Mouse (Mus musculus): ENCODE results near the gene Gm9944. TPM values are rescaled to one million over a fixed set of nuclear protein-coding genes. Genes with fewer than 3 reads are reported as not detected.

Gm9944 gene
- not detected in 2 replicates for polyA plus RNA-seq (2014; fragmentation: Nextera tagmentation; extraction: Ambion mirVana)

GRCm38 (mm10) chr4:144453217-144453616 is at the start of gene Gm9944:
Gm9944 (minus strand) TSS chr4:144453317.
- H3K36me3 ChIP-seq (ENCODE audit: control insufficient read depth, insufficient read depth, low read length) = no peaks in the 10 kb centered on the region
- 78% methylated on average over 2 of the region's 2 CpGs for WGBS
- no peak for ATAC-seq (ENCODE audit: insufficient number of reproducible peaks, insufficient read depth, low FRiP score, low read depth)
- H3K4me2 ChIP-seq (replicated peaks; ENCODE audit: low read depth, low read length) = no peak within 1 kb of the TSS
- no peak within 1 kb of the TSS for H3K9ac ChIP-seq (replicated peaks; ENCODE audit: low read depth, low read length)
- H3K4me3 ChIP-seq (ENCODE audit: low read depth, low read length) = no peak within 1 kb of the TSS
- H3K27ac ChIP-seq (ENCODE audit: low read length) = no peak within 1 kb of the TSS
- H3K27me3 ChIP-seq (ENCODE audit: control insufficient read depth, insufficient read depth, low read length) = no peaks in the 10 kb centered on the region
- H3K4me1 ChIP-seq (ENCODE audit: control insufficient read depth, insufficient read depth, low read length) = no peaks in the 10 kb centered on the region
- H3K9me3 ChIP-seq (ENCODE audit: control insufficient read depth, low read depth, low read length) = no peaks in the 10 kb centered on the region; the same call in 1 of the 2 replicates

- Histone ChIP-seq H3K4me1 (ENCODE audit: control insufficient read depth, insufficient read depth, low read length) (no peaks in the 10 kb centered on the region), H3K9me3 (ENCODE audit: control insufficient read depth, low read depth, low read length) (no peaks in the 10 kb centered on the region), H3K4me3 (ENCODE audit: low read depth, low read length) (no peak overlapping the region), H3K27me3 (ENCODE audit: control insufficient read depth, insufficient read depth, low read length) (no peaks in the 10 kb centered on the region), H3K9ac (replicated peaks; ENCODE audit: low read depth, low read length) (no peak overlapping the region), H3K4me2 (replicated peaks; ENCODE audit: low read depth, low read length) (no peak overlapping the region), H3K36me3 (ENCODE audit: control insufficient read depth, insufficient read depth, low read length) (no peaks in the 10 kb centered on the region), H3K27ac (ENCODE audit: low read length) (no peak overlapping the region)
- ATAC-seq (ENCODE audit: insufficient number of reproducible peaks, insufficient read depth, low FRiP score, low read depth) = no peak
Observed at GRCm38 (mm10) chr4:144493331-144493730, 40.2 kb upstream of the Gm9944 start.

GRCm38 (mm10) chr4:144468091-144468490 is 15.0 kb upstream of the Gm9944 start:
- no peaks in the 10 kb centered on the region for H3K36me3 ChIP-seq (ENCODE audit: control insufficient read depth, insufficient read depth, low read length)

GRCm38 (mm10) chr4:144465206-144465605 is 12.1 kb upstream of the Gm9944 start:
- Histone ChIP-seq H3K27ac (ENCODE audit: low read length) (no peak overlapping the region), H3K4me1 (ENCODE audit: control insufficient read depth, insufficient read depth, low read length) (no peaks in the 10 kb centered on the region), H3K36me3 (ENCODE audit: control insufficient read depth, insufficient read depth, low read length) (no peaks in the 10 kb centered on the region), H3K9ac (replicated peaks; ENCODE audit: low read depth, low read length) (no peak overlapping the region), H3K27me3 (ENCODE audit: control insufficient read depth, insufficient read depth, low read length) (no peaks in the 10 kb centered on the region), H3K4me2 (replicated peaks; ENCODE audit: low read depth, low read length) (no peak overlapping the region), H3K9me3 (ENCODE audit: control insufficient read depth, low read depth, low read length) (no peaks in the 10 kb centered on the region), H3K4me3 (ENCODE audit: low read depth, low read length) (no peak overlapping the region)
- 73% methylated on average over 2 of the region's 2 CpGs for WGBS
- ATAC-seq (ENCODE audit: insufficient number of reproducible peaks, insufficient read depth, low FRiP score, low read depth) = no peak

More at GRCm38 (mm10) chr4:144468091-144468490, 15.0 kb upstream of the Gm9944 start:
- Histone ChIP-seq H3K4me3 (ENCODE audit: low read depth, low read length) (no peak overlapping the region), H3K9ac (replicated peaks; ENCODE audit: low read depth, low read length) (no peak overlapping the region), H3K9me3 (ENCODE audit: control insufficient read depth, low read depth, low read length) (no peaks in the 10 kb centered on the region), H3K27me3 (ENCODE audit: control insufficient read depth, insufficient read depth, low read length) (no peaks in the 10 kb centered on the region), H3K4me1 (ENCODE audit: control insufficient read depth, insufficient read depth, low read length) (no peaks in the 10 kb centered on the region), H3K4me2 (replicated peaks; ENCODE audit: low read depth, low read length) (no peak overlapping the region), H3K27ac (ENCODE audit: low read length) (no peak overlapping the region)
- WGBS = 43% methylated on average over 1 of the region's 1 CpGs
- ATAC-seq (ENCODE audit: insufficient number of reproducible peaks, insufficient read depth, low FRiP score, low read depth) = no peak

- no peak for ATAC-seq (ENCODE audit: insufficient number of reproducible peaks, insufficient read depth, low FRiP score, low read depth)
- H3K4me1 ChIP-seq (ENCODE audit: control insufficient read depth, insufficient read depth, low read length) = no peaks in the 10 kb centered on the region
- H3K27ac ChIP-seq (ENCODE audit: low read length) = no peak within 1 kb of the TSS
- no peak within 1 kb of the TSS for H3K9ac ChIP-seq (replicated peaks; ENCODE audit: low read depth, low read length)
- H3K27me3 ChIP-seq (ENCODE audit: control insufficient read depth, insufficient read depth, low read length) = no peaks in the 10 kb centered on the region
- 71% methylated on average over 3 of the region's 3 CpGs for WGBS
- no peaks in the 10 kb centered on the region for H3K36me3 ChIP-seq (ENCODE audit: control insufficient read depth, insufficient read depth, low read length)
- H3K4me3 ChIP-seq (ENCODE audit: low read depth, low read length) = no peak within 1 kb of the TSS
- no peaks in the 10 kb centered on the region for H3K9me3 ChIP-seq (ENCODE audit: control insufficient read depth, low read depth, low read length)
- H3K4me2 ChIP-seq (replicated peaks; ENCODE audit: low read depth, low read length) = no peak within 1 kb of the TSS
Observed at GRCm38 (mm10) chr4:144463656-144464055, 10.5 kb upstream of the Gm9944 start, which contains the start of gene Aadacl3. Aadacl3 (minus strand) TSS chr4:144463756.

GRCm38 (mm10) chr4:144448546-144448945 is 4.6 kb downstream of the Gm9944 start:
- ATAC-seq (ENCODE audit: insufficient number of reproducible peaks, insufficient read depth, low FRiP score, low read depth) = no peak

GRCm38 (mm10) chr4:144441582-144441981 is 11.5 kb downstream of the Gm9944 start:
- H3K4me2 ChIP-seq (replicated peaks; ENCODE audit: low read depth, low read length) = no peak overlapping the region
- 63% methylated on average over 1 of the region's 1 CpGs for WGBS
- H3K27me3 ChIP-seq (ENCODE audit: control insufficient read depth, insufficient read depth, low read length) = no peaks in the 10 kb centered on the region
- no peak overlapping the region for H3K9ac ChIP-seq (replicated peaks; ENCODE audit: low read depth, low read length)
- no peaks in the 10 kb centered on the region for H3K4me1 ChIP-seq (ENCODE audit: control insufficient read depth, insufficient read depth, low read length)
- no peak overlapping the region for H3K4me3 ChIP-seq (ENCODE audit: low read depth, low read length)
- no peak for ATAC-seq (ENCODE audit: insufficient number of reproducible peaks, insufficient read depth, low FRiP score, low read depth)
- no peaks in the 10 kb centered on the region for H3K36me3 ChIP-seq (ENCODE audit: control insufficient read depth, insufficient read depth, low read length)
- no peak overlapping the region for H3K27ac ChIP-seq (ENCODE audit: low read length)
- no peaks in the 10 kb centered on the region for H3K9me3 ChIP-seq (ENCODE audit: control insufficient read depth, low read depth, low read length)

More at GRCm38 (mm10) chr4:144448546-144448945, 4.6 kb downstream of the Gm9944 start:
- Histone ChIP-seq H3K4me2 (replicated peaks; ENCODE audit: low read depth, low read length) (no peak overlapping the region), H3K4me3 (ENCODE audit: low read depth, low read length) (no peak overlapping the region), H3K27ac (ENCODE audit: low read length) (no peak overlapping the region), H3K36me3 (ENCODE audit: control insufficient read depth, insufficient read depth, low read length) (no peaks in the 10 kb centered on the region), H3K9ac (replicated peaks; ENCODE audit: low read depth, low read length) (no peak overlapping the region), H3K9me3 (ENCODE audit: control insufficient read depth, low read depth, low read length) (no peaks in the 10 kb centered on the region; the same call in 1 of the 2 replicates), H3K4me1 (ENCODE audit: control insufficient read depth, insufficient read depth, low read length) (no peaks in the 10 kb centered on the region), H3K27me3 (ENCODE audit: control insufficient read depth, insufficient read depth, low read length) (no peaks in the 10 kb centered on the region)
- 87% methylated on average over 2 of the region's 2 CpGs for WGBS

GRCm38 (mm10) chr4:144441095-144441494 is 12.0 kb downstream of the Gm9944 start:
- no peak for ATAC-seq (ENCODE audit: insufficient number of reproducible peaks, insufficient read depth, low FRiP score, low read depth)
- no peak overlapping the region for H3K4me3 ChIP-seq (ENCODE audit: low read depth, low read length)
- H3K27me3 ChIP-seq (ENCODE audit: control insufficient read depth, insufficient read depth, low read length) = no peaks in the 10 kb centered on the region
- no peaks in the 10 kb centered on the region for H3K36me3 ChIP-seq (ENCODE audit: control insufficient read depth, insufficient read depth, low read length)
- H3K4me2 ChIP-seq (replicated peaks; ENCODE audit: low read depth, low read length) = no peak overlapping the region
- WGBS = 91% methylated on average over 4 of the region's 4 CpGs
- H3K4me1 ChIP-seq (ENCODE audit: control insufficient read depth, insufficient read depth, low read length) = no peaks in the 10 kb centered on the region
- H3K27ac ChIP-seq (ENCODE audit: low read length) = no peak overlapping the region
- H3K9ac ChIP-seq (replicated peaks; ENCODE audit: low read depth, low read length) = no peak overlapping the region
- no peaks in the 10 kb centered on the region for H3K9me3 ChIP-seq (ENCODE audit: control insufficient read depth, low read depth, low read length)

- Histone ChIP-seq H3K9ac (replicated peaks; ENCODE audit: low read depth, low read length) (no peak within 1 kb of the TSS), H3K27ac (ENCODE audit: low read length) (no peak within 1 kb of the TSS), H3K4me1 (ENCODE audit: control insufficient read depth, insufficient read depth, low read length) (no peaks in the 10 kb centered on the region), H3K36me3 (ENCODE audit: control insufficient read depth, insufficient read depth, low read length) (no peaks in the 10 kb centered on the region), H3K4me3 (ENCODE audit: low read depth, low read length) (no peak within 1 kb of the TSS), H3K4me2 (replicated peaks; ENCODE audit: low read depth, low read length) (no peak within 1 kb of the TSS), H3K27me3 (ENCODE audit: control insufficient read depth, insufficient read depth, low read length) (no peaks in the 10 kb centered on the region), H3K9me3 (ENCODE audit: control insufficient read depth, low read depth, low read length) (no peaks in the 10 kb centered on the region)
- ATAC-seq (ENCODE audit: insufficient number of reproducible peaks, insufficient read depth, low FRiP score, low read depth) = no peak
Observed at GRCm38 (mm10) chr4:144438672-144439071, 14.4 kb downstream of the Gm9944 start, which contains the start of gene 1700012P22Rik. 1700012P22Rik (minus strand) TSS chr4:144438772.
